Mouse (Mus musculus) urinary bladder, adult 2 months (tissue): ENCODE results near the gene Asgr1. TPM values are rescaled to one million over a fixed set of nuclear protein-coding genes. Genes with fewer than 3 reads are reported as not detected.
"Not testable (repeated sequence)": the region's sequence is repeated elsewhere in the genome, so short reads cannot be mapped to it uniquely, and the experiment has no call there.

Experiments used
- DNase-seq: peaks from one replicate; pipeline ENCODE4 v3.0.0; 2022; ENCODE audit warnings: low spot score
- polyA plus RNA-seq: library from polyadenylated mRNA; depleted of rRNA; stranded (reverse); fragments of >200 nt; gene quantifications from 2 replicates; pipeline ENCODE4 v1.2.3, GENCODE M21; 2012; rRNA removed

Asgr1 gene
- polyA plus RNA-seq, 1 experiment, result 0.07 TPM

GRCm38 (mm10) chr11:70068245-70068644 is 14.4 kb downstream of the Asgr1 start:
- DNase-seq, result no peak

GRCm38 (mm10) chr11:70070057-70070456 is 16.2 kb downstream of the Asgr1 start:
- no peak for DNase-seq

GRCm38 (mm10) chr11:70070603-70071002 is 16.7 kb downstream of the Asgr1 start:
- DNase-seq, result not testable (repeated sequence)

- peak; percentile 55 for DNase-seq
Measured at GRCm38 (mm10) chr11:70074379-70075071, 20.6 kb downstream of the Asgr1 start.

- no peak for DNase-seq
Measured at GRCm38 (mm10) chr11:70075581-70075980, 21.7 kb downstream of the Asgr1 start.

- no peak for DNase-seq
Measured at GRCm38 (mm10) chr11:70077441-70077840, 23.6 kb downstream of the Asgr1 start.

GRCm38 (mm10) chr11:70079175-70079574 is 25.3 kb downstream of the Asgr1 start:
- DNase-seq, result no peak

GRCm38 (mm10) chr11:70079928-70080327 is 26.0 kb downstream of the Asgr1 start:
- no peak for DNase-seq

GRCm38 (mm10) chr11:70080803-70081590 is 27.1 kb downstream of the Asgr1 start:
- no peak for DNase-seq

- DNase-seq, result no peak
Measured at GRCm38 (mm10) chr11:70084563-70084962, 30.7 kb downstream of the Asgr1 start.

- DNase-seq, result no peak
Measured at GRCm38 (mm10) chr11:70091986-70092783, 38.3 kb downstream of the Asgr1 start, which contains the start of gene Asgr2. Gene Asgr2, plus strand, starts transcription at chr11:70092644.

GRCm38 (mm10) chr11:70097396-70097795 is 43.5 kb downstream of the Asgr1 start:
- no peak for DNase-seq

- DNase-seq, result no peak
Measured at GRCm38 (mm10) chr11:70099102-70099501, 45.2 kb downstream of the Asgr1 start.

- DNase-seq, result no peak
Measured at GRCm38 (mm10) chr11:70099809-70100208, 45.9 kb downstream of the Asgr1 start.

GRCm38 (mm10) chr11:70103701-70104315 is 49.9 kb downstream of the Asgr1 start:
- no peak for DNase-seq

GRCm38 (mm10) chr11:70107085-70107484 is 53.2 kb downstream of the Asgr1 start:
- no peak for DNase-seq

Other genes starting within 250 kb of the Asgr1 start
- 11.5 and 13.2 TPM in 2 replicates for gene Tmem102, start 248.5 kb upstream of the Asgr1 start, polyA plus RNA-seq
- gene Gm39566, start 238.8 kb upstream of the Asgr1 start, polyA plus RNA-seq, result not detected in 2 replicates
- gene Spem2, start 235.6 kb upstream of the Asgr1 start, polyA plus RNA-seq, result not detected in 2 replicates
- gene Spem1, start 231.9 kb upstream of the Asgr1 start, polyA plus RNA-seq, result 0.55 and 0.71 TPM in 2 replicates
- 18.3 and 27.7 TPM in 2 replicates for gene Nlgn2, start 216.3 kb upstream of the Asgr1 start, polyA plus RNA-seq
- gene Tmem256, start 215.6 kb upstream of the Asgr1 start, polyA plus RNA-seq, result 202 and 261 TPM in 2 replicates
- gene Plscr3, start 207.7 kb upstream of the Asgr1 start, polyA plus RNA-seq, result 104 and 110 TPM in 2 replicates
- 15.2 and 15.4 TPM in 2 replicates for gene Tnk1, start 195.4 kb upstream of the Asgr1 start, polyA plus RNA-seq
- gene Tmem95, start 176.1 kb upstream of the Asgr1 start, polyA plus RNA-seq, result not detected in 2 replicates
- 11.8 and 13.8 TPM in 2 replicates for gene Kctd11, start 172.7 kb upstream of the Asgr1 start, polyA plus RNA-seq
- gene Acap1, start 158.5 kb upstream of the Asgr1 start, polyA plus RNA-seq, result 2.0 and 2.5 TPM in 2 replicates
- 1.1 and 1.3 TPM in 2 replicates for gene 2810408A11Rik, start 153.1 kb upstream of the Asgr1 start, polyA plus RNA-seq
- 43.4 and 47.8 TPM in 2 replicates for gene Neurl4, start 153.0 kb upstream of the Asgr1 start, polyA plus RNA-seq
- gene Gps2, start 140.2 kb upstream of the Asgr1 start, polyA plus RNA-seq, result 56.3 and 63.2 TPM in 2 replicates
- gene Eif5a, start 132.1 kb upstream of the Asgr1 start, polyA plus RNA-seq, result 565 and 624 TPM in 2 replicates
- 3.7 and 6.2 TPM in 2 replicates for gene Ybx2, start 118.3 kb upstream of the Asgr1 start, polyA plus RNA-seq
- gene Slc2a4, start 105.9 kb upstream of the Asgr1 start, polyA plus RNA-seq, result 146 and 167 TPM in 2 replicates
- gene Cldn7, start 89.3 kb upstream of the Asgr1 start, polyA plus RNA-seq, result 67.1 and 69.1 TPM in 2 replicates
- 82.0 and 95.4 TPM in 2 replicates for gene Ctdnep1, start 72.9 kb upstream of the Asgr1 start, polyA plus RNA-seq
- gene Elp5, start 71.6 kb upstream of the Asgr1 start, polyA plus RNA-seq, result 57.6 and 61.4 TPM in 2 replicates
- gene Gabarap, start 62.9 kb upstream of the Asgr1 start, polyA plus RNA-seq, result 374 and 440 TPM in 2 replicates
- 35.8 and 36.4 TPM in 2 replicates for gene Phf23, start 58.3 kb upstream of the Asgr1 start, polyA plus RNA-seq
- gene Dvl2, start 53.5 kb upstream of the Asgr1 start, polyA plus RNA-seq, result 11.9 and 16.7 TPM in 2 replicates
- 95.7 and 100 TPM in 2 replicates for gene Acadvl, start 38.7 kb upstream of the Asgr1 start, polyA plus RNA-seq
- gene Dlg4, start 37.1 kb upstream of the Asgr1 start, polyA plus RNA-seq, result 28.0 and 31.9 TPM in 2 replicates
- gene Asgr2, start 38.6 kb downstream of the Asgr1 start, polyA plus RNA-seq, result 2.0 and 2.5 TPM in 2 replicates
- gene Mgl2, start 76.2 kb downstream of the Asgr1 start, polyA plus RNA-seq, result 41.3 and 51.9 TPM in 2 replicates
- gene Clec10a, start 102.1 kb downstream of the Asgr1 start, polyA plus RNA-seq, result 39.6 and 49.2 TPM in 2 replicates
- 3.0 and 4.8 TPM in 2 replicates for gene Slc16a11, start 158.7 kb downstream of the Asgr1 start, polyA plus RNA-seq
- gene Slc16a13, start 167.0 kb downstream of the Asgr1 start, polyA plus RNA-seq, result 7.0 and 8.5 TPM in 2 replicates
- gene Bcl6b, start 175.7 kb downstream of the Asgr1 start, polyA plus RNA-seq, result 4.0 and 4.1 TPM in 2 replicates
- 55.2 and 69.0 TPM in 2 replicates for gene 0610010K14Rik, start 183.8 kb downstream of the Asgr1 start, polyA plus RNA-seq
- 7.4 and 8.7 TPM in 2 replicates for gene Gm21988, start 185.7 kb downstream of the Asgr1 start, polyA plus RNA-seq
- gene Rnasek, start 185.8 kb downstream of the Asgr1 start, polyA plus RNA-seq, result 128 and 143 TPM in 2 replicates
- gene Alox12, start 201.3 kb downstream of the Asgr1 start, polyA plus RNA-seq, result 14.7 and 15.3 TPM in 2 replicates